Mouse (Mus musculus) hindbrain, embryonic 15.5 days (tissue): ENCODE data around the gene Cpeb2. TPM values are rescaled to one million over a fixed set of nuclear protein-coding genes. Genes with fewer than 3 reads are reported as not detected.

ENCODE experiments used
- ATAC-seq: fragments of 200-750 bp; cut with Nextera tagmentation; 2 replicates; pipeline ENCODE4 v1.8.0; 2017; ENCODE audit warnings: low read depth, moderate number of reproducible peaks, moderate TSS enrichment; ENCODE audit not compliant: low FRiP score
- H3K27ac ChIP-seq: fragments of 300-500 bp; sonication (generic); replicated peaks from 2 replicates; pipeline ENCODE4 v1.5.1; 2015; ENCODE audit warnings: mild to moderate bottlenecking, inconsistent platforms
- H3K27me3 ChIP-seq: fragments of 300-500 bp; sonication (generic); 2 replicates; pipeline ENCODE4 v1.6.1; 2015; ENCODE audit warnings: control low read depth, inconsistent platforms
- H3K36me3 ChIP-seq: fragments of 300-500 bp; sonication (generic); 2 replicates; pipeline ENCODE4 v1.6.1; 2015; ENCODE audit warnings: control low read depth, inconsistent platforms
- H3K4me1 ChIP-seq: fragments of 300-500 bp; sonication (generic); replicated peaks from 2 replicates; pipeline ENCODE4 v1.6.1; 2015; ENCODE audit warnings: control low read depth, inconsistent platforms
- H3K4me2 ChIP-seq: fragments of 300-500 bp; sonication (generic); 2 replicates; pipeline ENCODE4 v1.6.1; 2015; ENCODE audit warnings: moderate library complexity, mild to moderate bottlenecking, inconsistent platforms
- H3K4me3 ChIP-seq: fragments of 300-500 bp; sonication (generic); 2 replicates; pipeline ENCODE4 v1.5.1; 2015; ENCODE audit warnings: mild to moderate bottlenecking, inconsistent platforms
- H3K9ac ChIP-seq: fragments of 300-500 bp; sonication (generic); 2 replicates; pipeline ENCODE4 v1.6.1; 2015; ENCODE audit warnings: inconsistent platforms
- H3K9me3 ChIP-seq: fragments of 300-500 bp; sonication (generic); 2 replicates; pipeline ENCODE4 v1.6.1; 2016; ENCODE audit warnings: control low read depth, inconsistent platforms
- WGBS: fragments of 180-500 bp; shearing (Covaris S2); methylation state at CpG from one replicate; pipeline ENCODE4 v1.1.7; 2015; 5-methylcytosine and 5-hydroxymethylcytosine counted together
- polyA plus RNA-seq: library from polyadenylated mRNA; unstranded; fragments of >200 nt; fragmentation: Nextera tagmentation; extraction: Ambion mirVana; gene quantifications from 2 replicates; pipeline ENCODE4 v1.2.1, GENCODE M21; 2015

The Cpeb2 gene
- polyA plus RNA-seq, 1 experiment from 2014 or later: 15.8 TPM

- no peaks in the 10 kb centered on the region for H3K4me1 ChIP-seq
- no peak for ATAC-seq
- no peak overlapping the region for H3K9ac ChIP-seq
- no peak overlapping the region for H3K27ac ChIP-seq
- no peaks in the 10 kb centered on the region for H3K27me3 ChIP-seq
- WGBS: 95% methylated on average over 4 of the region's 4 CpGs
- no peaks in the 10 kb centered on the region for H3K9me3 ChIP-seq
- peaks cover 6% of the 10 kb centered on the region for H3K36me3 ChIP-seq
- no peak overlapping the region for H3K4me2 ChIP-seq
- no peak overlapping the region for H3K4me3 ChIP-seq
Observed at GRCm38 (mm10) chr5:43293136-43293535, 60.2 kb downstream of the Cpeb2 start.

- no peaks in the 10 kb centered on the region for H3K27me3 ChIP-seq
- H3K9ac ChIP-seq: no peak overlapping the region
- H3K36me3 ChIP-seq: no peaks in the 10 kb centered on the region; the same call in 1 of the 2 replicates
- H3K4me2 ChIP-seq: no peak overlapping the region
- ATAC-seq: no peak
- H3K9me3 ChIP-seq: no peaks in the 10 kb centered on the region
- H3K4me3 ChIP-seq: no peak overlapping the region
- no peak overlapping the region for H3K27ac ChIP-seq
- no peaks in the 10 kb centered on the region for H3K4me1 ChIP-seq
- WGBS: 83% methylated on average over 7 of the region's 7 CpGs
Observed at GRCm38 (mm10) chr5:43297459-43297858, 64.5 kb downstream of the Cpeb2 start.

- ATAC-seq: no peak
Observed at GRCm38 (mm10) chr5:43298975-43299374, 66.0 kb downstream of the Cpeb2 start.

GRCm38 (mm10) chr5:43300076-43300475 lies 67.1 kb downstream of the Cpeb2 start:
- no peak overlapping the region for H3K27ac ChIP-seq
- 96% methylated on average over 5 of the region's 5 CpGs for WGBS
- no peak overlapping the region for H3K4me2 ChIP-seq
- H3K9ac ChIP-seq: no peak overlapping the region
- no peak for ATAC-seq
- no peaks in the 10 kb centered on the region for H3K9me3 ChIP-seq
- H3K36me3 ChIP-seq: no peaks in the 10 kb centered on the region
- no peaks in the 10 kb centered on the region for H3K27me3 ChIP-seq
- H3K4me1 ChIP-seq: no peaks in the 10 kb centered on the region
- no peak overlapping the region for H3K4me3 ChIP-seq

More at GRCm38 (mm10) chr5:43298975-43299374, 66.0 kb downstream of the Cpeb2 start:
- WGBS: 88% methylated on average over 2 of the region's 2 CpGs
- Histone ChIP-seq H3K9ac (no peak overlapping the region), H3K4me2 (no peak overlapping the region), H3K27ac (no peak overlapping the region), H3K36me3 (no peaks in the 10 kb centered on the region; the same call in 1 of the 2 replicates), H3K9me3 (no peaks in the 10 kb centered on the region), H3K4me1 (no peaks in the 10 kb centered on the region), H3K27me3 (no peaks in the 10 kb centered on the region), H3K4me3 (no peak overlapping the region)

- no peak overlapping the region for H3K4me3 ChIP-seq
- WGBS: 51% methylated on average over 3 of the region's 3 CpGs
- ATAC-seq: no peak
- no peaks in the 10 kb centered on the region for H3K4me1 ChIP-seq
- H3K27ac ChIP-seq: no peak overlapping the region
- H3K9ac ChIP-seq: no peak overlapping the region
- H3K4me2 ChIP-seq: no peak overlapping the region
- H3K9me3 ChIP-seq: no peaks in the 10 kb centered on the region
- H3K27me3 ChIP-seq: no peaks in the 10 kb centered on the region
- H3K36me3 ChIP-seq: no peaks in the 10 kb centered on the region
Observed at GRCm38 (mm10) chr5:43300979-43301378, 68.0 kb downstream of the Cpeb2 start.

- Histone ChIP-seq H3K9me3 (no peaks in the 10 kb centered on the region), H3K4me1 (no peaks in the 10 kb centered on the region), H3K27me3 (no peaks in the 10 kb centered on the region), H3K27ac (no peak overlapping the region), H3K4me3 (no peak overlapping the region), H3K9ac (no peak overlapping the region), H3K36me3 (no peaks in the 10 kb centered on the region), H3K4me2 (no peak overlapping the region)
- 50% methylated on average over 1 of the region's 1 CpGs for WGBS
- ATAC-seq: no peak
Observed at GRCm38 (mm10) chr5:43303504-43303903, 70.5 kb downstream of the Cpeb2 start.

GRCm38 (mm10) chr5:43305449-43305848 lies 72.5 kb downstream of the Cpeb2 start:
- Histone ChIP-seq H3K27me3 (no peaks in the 10 kb centered on the region), H3K4me1 (no peaks in the 10 kb centered on the region), H3K9ac (no peak overlapping the region), H3K4me2 (no peak overlapping the region), H3K9me3 (no peaks in the 10 kb centered on the region), H3K36me3 (no peaks in the 10 kb centered on the region), H3K4me3 (no peak overlapping the region), H3K27ac (no peak overlapping the region)
- no peak for ATAC-seq
- 91% methylated on average over 3 of the region's 3 CpGs for WGBS

- Histone ChIP-seq H3K27ac (no peak overlapping the region), H3K4me2 (no peak overlapping the region), H3K4me1 (no peaks in the 10 kb centered on the region), H3K4me3 (no peak overlapping the region), H3K36me3 (no peaks in the 10 kb centered on the region), H3K9ac (no peak overlapping the region), H3K27me3 (no peaks in the 10 kb centered on the region), H3K9me3 (no peaks in the 10 kb centered on the region)
- peak; percentile 61; the same call in 1 of the 2 replicates for ATAC-seq
- WGBS: 37% methylated on average over 4 of the region's 4 CpGs
Observed at GRCm38 (mm10) chr5:43309961-43310360, 77.0 kb downstream of the Cpeb2 start.

GRCm38 (mm10) chr5:43324311-43324862 lies 91.4 kb downstream of the Cpeb2 start:
- 0 out of 2 replicates have a peak, but pooled peaks cover 2% of the 10 kb centered on the region for H3K4me1 ChIP-seq
- H3K4me3 ChIP-seq: no peak overlapping the region
- no peak overlapping the region for H3K9ac ChIP-seq
- H3K9me3 ChIP-seq: no peaks in the 10 kb centered on the region
- H3K27ac ChIP-seq: no peak overlapping the region
- 93% methylated on average over 3 of the region's 3 CpGs for WGBS
- no peaks in the 10 kb centered on the region for H3K36me3 ChIP-seq
- H3K4me2 ChIP-seq: no peak overlapping the region
- ATAC-seq: no peak
- H3K27me3 ChIP-seq: no peaks in the 10 kb centered on the region

GRCm38 (mm10) chr5:43325561-43325960 lies 92.6 kb downstream of the Cpeb2 start:
- Histone ChIP-seq H3K4me2 (no peak overlapping the region), H3K9me3 (no peaks in the 10 kb centered on the region), H3K4me3 (no peak overlapping the region), H3K9ac (no peak overlapping the region), H3K27ac (no peak overlapping the region), H3K36me3 (no peaks in the 10 kb centered on the region), H3K27me3 (no peaks in the 10 kb centered on the region), H3K4me1 (0 out of 2 replicates have a peak, but pooled peaks cover 2% of the 10 kb centered on the region)
- ATAC-seq: no peak
- WGBS: 83% methylated on average over 4 of the region's 4 CpGs

- 34% methylated on average over 4 of the region's 4 CpGs for WGBS
- Histone ChIP-seq H3K36me3 (no peaks in the 10 kb centered on the region), H3K4me2 (no peak overlapping the region), H3K9me3 (no peaks in the 10 kb centered on the region), H3K4me1 (0 out of 2 replicates have a peak, but pooled peaks cover 2% of the 10 kb centered on the region), H3K4me3 (no peak overlapping the region), H3K27me3 (no peaks in the 10 kb centered on the region), H3K27ac (no peak overlapping the region), H3K9ac (no peak overlapping the region)
- ATAC-seq: no peak
Observed at GRCm38 (mm10) chr5:43328579-43328978, 95.6 kb downstream of the Cpeb2 start.

GRCm38 (mm10) chr5:43330260-43330659 lies 97.3 kb downstream of the Cpeb2 start:
- Histone ChIP-seq H3K27ac (no peak overlapping the region), H3K9ac (no peak overlapping the region)
- 92% methylated on average over 3 of the region's 3 CpGs for WGBS

GRCm38 (mm10) chr5:43334469-43334868 lies 101.5 kb downstream of the Cpeb2 start:
- no peaks in the 10 kb centered on the region for H3K9me3 ChIP-seq
- H3K9ac ChIP-seq: no peak overlapping the region
- 79% methylated on average over 2 of the region's 2 CpGs for WGBS
- no peak overlapping the region for H3K4me3 ChIP-seq
- H3K27ac ChIP-seq: no peak overlapping the region
- H3K27me3 ChIP-seq: no peaks in the 10 kb centered on the region
- H3K4me2 ChIP-seq: no peak overlapping the region
- no peak for ATAC-seq
- no peaks in the 10 kb centered on the region for H3K36me3 ChIP-seq
- H3K4me1 ChIP-seq: no peaks in the 10 kb centered on the region

More at GRCm38 (mm10) chr5:43330260-43330659, 97.3 kb downstream of the Cpeb2 start:
- ATAC-seq: no peak
- Histone ChIP-seq H3K4me2 (no peak overlapping the region), H3K36me3 (no peaks in the 10 kb centered on the region), H3K4me3 (no peak overlapping the region), H3K4me1 (0 out of 2 replicates have a peak, but pooled peaks cover 2% of the 10 kb centered on the region), H3K9me3 (no peaks in the 10 kb centered on the region), H3K27me3 (no peaks in the 10 kb centered on the region)
